Mouse (Mus musculus): ENCODE measurements around the gene Hps6.
"Not testable (repeated sequence)": the region's sequence is repeated elsewhere in the genome, so short reads cannot be mapped to it uniquely, and the experiment has no call there.

Hps6 gene

DNA sequence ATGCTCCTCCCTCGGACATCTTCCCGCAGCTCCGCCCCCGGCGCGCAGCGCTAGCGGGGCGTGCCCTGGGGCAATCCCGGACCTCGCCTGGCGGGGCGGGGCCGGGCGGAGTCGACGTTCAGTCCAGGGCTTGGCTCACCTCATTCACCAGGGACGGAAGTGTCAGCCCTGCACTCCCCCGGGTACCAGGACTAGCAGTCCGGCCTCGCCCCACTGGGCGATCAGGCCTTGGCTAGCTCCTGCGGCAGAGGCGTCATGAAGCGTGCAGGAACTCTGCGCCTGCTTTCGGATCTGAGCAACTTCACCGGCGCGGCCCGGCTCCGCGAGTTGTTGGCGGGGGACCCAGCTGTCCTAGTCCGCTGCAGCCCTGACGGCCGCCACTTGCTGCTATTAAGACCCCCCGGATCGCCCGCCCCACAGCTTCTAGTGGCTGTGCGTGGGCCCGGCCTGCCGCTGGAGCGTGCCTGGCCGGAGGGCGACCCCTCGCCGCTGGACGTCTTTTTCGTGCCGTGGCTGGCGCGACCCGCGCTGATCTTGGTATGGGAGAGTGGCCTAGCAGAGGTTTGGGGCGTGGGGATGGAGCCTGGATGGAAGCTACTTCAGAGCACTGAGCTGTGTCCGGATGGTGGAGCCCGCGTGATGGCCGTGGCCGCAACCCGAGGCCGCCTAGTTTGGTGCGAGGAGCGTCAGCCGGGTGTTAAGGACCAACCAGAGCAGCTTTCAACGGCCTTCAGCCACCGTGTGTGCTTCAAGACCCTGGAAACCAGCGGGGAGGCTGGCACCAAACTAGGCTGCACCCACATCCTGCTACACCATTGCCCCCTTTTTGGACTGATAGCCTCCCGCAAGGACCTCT is at the start of gene Hps6:
TSS of gene Hps6 (plus strand) at position 138 of the 856 bp plus-strand sequence.
- peak; percentile 72 for DNase-seq

- DNase-seq: peak; percentile 60
These were observed 46.6 kb upstream of the Hps6 start for GRCm38 (mm10) chr19:45956736-45957135.

GRCm38 (mm10) chr19:45960770-45961169 is 42.5 kb upstream of the Hps6 start:
- DNase-seq: no peak

DNA sequence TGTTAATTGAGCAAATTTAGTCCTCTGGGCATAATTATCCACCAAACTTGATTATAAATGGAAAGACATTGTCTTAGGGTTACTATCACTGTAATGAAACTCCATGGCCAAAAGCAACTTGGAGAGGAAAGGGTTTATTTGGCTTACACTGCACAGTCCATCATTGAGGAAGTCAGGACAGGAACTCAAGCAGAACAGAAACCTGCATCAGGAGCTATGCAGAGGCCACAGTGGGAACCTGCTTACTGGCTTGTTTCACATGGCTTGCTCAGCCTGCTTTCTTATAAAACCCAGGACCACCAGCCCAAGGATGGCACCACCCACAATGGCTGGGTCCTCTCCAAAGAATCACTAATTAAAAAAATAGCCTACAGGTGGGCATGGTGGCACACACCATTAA is 18.9 kb upstream of the Hps6 start:
- no peak for DNase-seq

DNA sequence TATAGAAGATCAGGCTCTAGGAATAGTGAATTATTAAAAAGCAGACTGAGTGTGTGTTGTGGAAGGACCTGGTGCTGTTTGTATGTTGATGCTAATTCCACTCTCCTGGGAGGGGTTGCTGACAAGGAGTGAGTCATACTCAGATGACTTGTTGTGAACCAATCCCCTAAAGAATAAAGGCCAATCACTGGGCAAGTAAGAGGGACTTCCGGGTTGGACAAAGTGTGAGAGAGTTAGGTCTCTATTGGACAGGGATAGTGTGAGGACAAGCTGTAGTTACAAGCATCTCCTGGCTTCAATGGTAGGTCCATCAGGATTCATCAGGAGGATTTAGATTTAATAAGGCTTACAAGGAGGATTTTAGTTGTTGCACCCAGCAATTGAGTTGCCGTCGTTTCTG is 15.1 kb upstream of the Hps6 start:
- no peak for DNase-seq

DNA sequence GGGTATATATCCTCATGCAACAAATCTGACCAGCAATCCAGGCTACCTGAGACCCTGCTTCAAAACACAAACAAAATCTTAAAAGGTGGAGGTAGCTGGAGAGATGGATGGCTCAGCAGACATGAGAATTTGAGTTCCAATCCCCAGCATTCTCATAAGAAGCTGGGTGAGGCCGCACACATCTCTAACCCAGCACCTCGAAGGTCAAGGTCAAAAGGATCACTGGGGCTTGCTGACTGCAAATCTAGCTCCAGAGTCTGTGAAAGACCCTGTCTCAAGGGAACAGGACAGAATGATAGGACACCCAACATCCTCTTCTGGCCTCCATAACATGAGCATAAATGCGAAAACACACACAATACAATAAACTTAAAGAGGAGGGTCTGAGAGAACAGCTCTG is 12.1 kb upstream of the Hps6 start:
- no peak for DNase-seq

GRCm38 (mm10) chr19:45993441-45993840 is 9.9 kb upstream of the Hps6 start:
- DNase-seq: not testable (repeated sequence)

GRCm38 (mm10) chr19:45993981-45994737 is 9.1 kb upstream of the Hps6 start:
- DNase-seq: no peak

GRCm38 (mm10) chr19:45997365-45997764 is 5.9 kb upstream of the Hps6 start:
- DNase-seq: no peak

GRCm38 (mm10) chr19:45997785-45998693 is 5.3 kb upstream of the Hps6 start, which contains the start of gene Armh3:
Gene Armh3 (minus strand): TSS chr19:45998488.
- DNase-seq: peak; percentile 93

GRCm38 (mm10) chr19:45998694-45999217 is 4.6 kb upstream of the Hps6 start:
- DNase-seq: no peak

GRCm38 (mm10) chr19:45999378-45999777 is 3.9 kb upstream of the Hps6 start:
- DNase-seq: no peak

DNA sequence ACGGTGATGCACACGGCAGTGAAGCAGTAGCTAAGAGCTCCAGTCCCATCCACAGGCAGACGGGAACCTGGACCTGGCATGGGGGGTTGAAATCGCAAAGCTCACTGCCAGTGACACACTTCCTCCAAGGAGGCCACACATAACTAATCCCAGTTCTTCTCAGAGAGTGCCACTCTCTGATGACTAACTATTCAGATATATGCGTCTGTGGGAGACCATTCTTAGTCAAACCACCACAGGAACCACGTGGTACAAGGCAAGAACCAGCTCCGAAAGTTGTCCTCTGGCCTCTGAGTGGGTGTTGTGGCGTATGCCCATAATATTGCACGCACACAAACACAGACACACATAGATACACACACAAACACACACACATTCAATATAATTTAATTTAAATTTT is 1.0 kb upstream of the Hps6 start:
- DNase-seq: no peak

GRCm38 (mm10) chr19:46004814-46005466 is 1.6 kb downstream of the Hps6 start:
- DNase-seq: no peak

DNA sequence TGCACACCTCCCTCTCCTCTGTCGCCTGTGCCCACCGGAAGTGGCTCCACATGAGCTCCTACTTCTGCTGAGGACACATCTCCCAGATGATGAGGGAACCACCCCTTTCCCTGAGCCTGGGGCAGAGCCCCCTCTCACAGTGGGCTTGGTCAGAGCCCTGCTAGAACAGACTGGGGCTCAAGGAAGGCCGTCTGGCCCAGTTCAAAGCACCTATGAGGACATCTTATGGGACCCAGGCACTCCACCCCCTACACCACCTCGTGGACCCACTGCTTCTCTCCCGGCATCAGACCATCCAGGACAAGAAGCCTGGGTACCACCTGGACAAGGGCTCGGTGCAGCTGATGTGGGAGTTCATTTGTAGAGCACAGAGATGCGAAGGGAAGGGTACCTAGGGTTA is 2.4 kb downstream of the Hps6 start:
- DNase-seq: no peak

- DNase-seq: peak; percentile 71
These were observed 11.4 kb downstream of the Hps6 start for GRCm38 (mm10) chr19:46014572-46015178.

GRCm38 (mm10) chr19:46016023-46016422 is 12.7 kb downstream of the Hps6 start:
- DNase-seq: no peak

GRCm38 (mm10) chr19:46024959-46025358 is 21.7 kb downstream of the Hps6 start:
- DNase-seq: no peak

DNA sequence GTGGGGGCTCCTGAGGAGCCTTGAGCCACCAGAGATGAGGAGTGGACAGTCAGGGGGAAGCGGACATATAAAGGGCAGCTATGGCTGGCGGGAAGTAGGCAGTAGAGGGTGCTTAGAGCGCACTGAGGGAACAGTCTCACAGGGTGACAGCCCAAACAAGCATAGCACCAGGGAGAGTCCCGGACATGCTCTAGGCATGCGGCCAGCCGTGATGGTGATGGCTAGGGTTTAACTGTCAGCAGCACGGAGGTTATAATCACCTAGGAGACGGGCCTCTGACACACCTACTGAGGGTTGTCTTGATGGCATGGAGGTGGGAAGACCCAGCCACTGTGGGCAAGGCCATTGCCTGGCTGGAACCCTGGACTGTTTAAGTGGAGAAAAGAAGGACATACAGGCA is 23.3 kb downstream of the Hps6 start:
- no peak for DNase-seq

- DNase-seq: no peak
These were observed 25.5 kb downstream of the Hps6 start for GRCm38 (mm10) chr19:46028747-46029320.

DNA sequence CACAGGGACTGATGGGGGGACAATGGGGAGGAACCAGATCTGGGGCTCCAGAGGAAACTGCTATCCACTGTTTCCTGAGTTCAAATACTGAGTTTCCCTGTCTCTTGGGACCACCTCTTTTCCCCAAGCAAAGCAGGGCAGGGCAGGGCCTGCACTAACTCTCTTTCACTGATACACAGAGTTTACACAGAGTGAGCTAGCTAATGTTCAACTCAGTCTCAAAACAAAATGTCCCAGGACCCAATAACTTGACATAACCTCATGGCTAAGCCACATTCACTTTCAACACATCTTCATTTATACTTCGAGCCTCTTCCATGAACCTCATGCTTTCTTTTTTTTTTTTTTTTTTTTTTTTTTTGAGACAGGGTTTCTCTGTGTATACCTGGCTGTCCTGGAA is 26.3 kb downstream of the Hps6 start:
- no peak for DNase-seq

Data from layer of hippocampus, adult 9-11 months (tissue).